20 mouse cellular contexts compared by ENCODE assay signal in genomic region chr10:77471512-77471911, GRCm38 (mm10). TPM values are rescaled to one million over a fixed set of nuclear protein-coding genes. Genes with fewer than 3 reads are reported as not detected.
DNase-seq lines count a peak whose midpoint lies in the region; ATAC-seq and TF ChIP-seq lines count a peak whose summit lies in the region.
"Had no signal": no experiment of that assay in that cellular context is flagged by ENCODE, and none has a peak within 500 bp of the region (broad histone marks: within the 10 kb centered on the region; RNA-seq: fewer than 3 reads in every experiment).

No protein-coding gene starts in this region.

- no peak for TF ChIP-seq POLR2A in lung, adult 2 months (IDR thresholded peaks at IDR 0.05; ENCODE audit: borderline replicate concordance, extremely low read depth, low read depth, low read length)

- H3K4me1 ChIP-seq in lung, embryonic 16.5 days (replicated peaks; ENCODE audit: control insufficient read depth, insufficient read depth, low read length) = peaks cover 4% of the 10 kb centered on the region; the same call in 1 of the 2 replicates
- H3K4me1 ChIP-seq in lung, adult 2 months (ENCODE audit: control insufficient read depth, insufficient read depth, low read length) = peaks cover 5% of the 10 kb centered on the region
- 0 out of 2 replicates have a peak, but pooled peaks cover 3% of the 10 kb centered on the region for H3K4me1 ChIP-seq in stomach, postnatal 0 days (replicated peaks; ENCODE audit: control insufficient read depth, insufficient read depth)
- no peaks in the 10 kb centered on the region for H3K4me1 ChIP-seq in forebrain, embryonic 15.5 days
- H3K4me1 ChIP-seq: embryonic facial prominence, embryonic 13.5 days; forebrain, embryonic 12.5 days; hindbrain, embryonic 13.5 days had no signal

- no peak overlapping the region for H3K9ac ChIP-seq in lung, embryonic 16.5 days (ENCODE audit: low read length)
- no peak overlapping the region for H3K9ac ChIP-seq in stomach, postnatal 0 days (ENCODE audit: low read length)
- H3K9ac ChIP-seq in forebrain, embryonic 15.5 days (replicated peaks) = no peak overlapping the region
- H3K9ac ChIP-seq: embryonic facial prominence, embryonic 13.5 days; forebrain, embryonic 12.5 days; hindbrain, embryonic 13.5 days had no signal

- peak overlapping the region; percentile 20; the same call in 1 of the 2 replicates for H3K27ac ChIP-seq in gastrocnemius, adult 2 months
- no peak overlapping the region for H3K27ac ChIP-seq in lung, embryonic 16.5 days (ENCODE audit: low read length)
- 0 out of 2 replicates have a peak overlapping the region, but pooled peaks have one; percentile 35 for H3K27ac ChIP-seq in stomach, postnatal 0 days (replicated peaks)
- H3K27ac ChIP-seq in forebrain, embryonic 15.5 days (replicated peaks) = no peak overlapping the region
- H3K27ac ChIP-seq: embryonic facial prominence, embryonic 10.5 days; embryonic facial prominence, embryonic 13.5 days; forebrain, embryonic 12.5 days; hindbrain, embryonic 10.5 days; hindbrain, embryonic 13.5 days had no signal

- no peak overlapping the region for H3K4me2 ChIP-seq in lung, embryonic 16.5 days (ENCODE audit: low read depth, low read length)
- no peak overlapping the region for H3K4me2 ChIP-seq in stomach, postnatal 0 days (replicated peaks; ENCODE audit: low read depth)
- H3K4me2 ChIP-seq in forebrain, embryonic 15.5 days (replicated peaks) = no peak overlapping the region
- H3K4me2 ChIP-seq: embryonic facial prominence, embryonic 13.5 days; forebrain, embryonic 12.5 days; heart, embryonic 11.5 days; hindbrain, embryonic 13.5 days had no signal

- no peaks in the 10 kb centered on the region for H3K36me3 ChIP-seq in lung, embryonic 16.5 days (ENCODE audit: control insufficient read depth, insufficient read depth, low read length)
- no peaks in the 10 kb centered on the region for H3K36me3 ChIP-seq in stomach, postnatal 0 days (ENCODE audit: control insufficient read depth, insufficient read depth, low read length)
- no peaks in the 10 kb centered on the region for H3K36me3 ChIP-seq in forebrain, embryonic 15.5 days
- H3K36me3 ChIP-seq: embryonic facial prominence, embryonic 10.5 days; embryonic facial prominence, embryonic 13.5 days; forebrain, embryonic 12.5 days; hindbrain, embryonic 10.5 days; hindbrain, embryonic 13.5 days had no signal

- no peaks in the 10 kb centered on the region for H3K9me3 ChIP-seq in lung, embryonic 16.5 days (ENCODE audit: control insufficient read depth, low read length)
- no peaks in the 10 kb centered on the region for H3K9me3 ChIP-seq in stomach, postnatal 0 days (ENCODE audit: control insufficient read depth, low read length)
- H3K9me3 ChIP-seq in forebrain, embryonic 15.5 days = no peaks in the 10 kb centered on the region
- H3K9me3 ChIP-seq: embryonic facial prominence, embryonic 10.5 days; embryonic facial prominence, embryonic 13.5 days; forebrain, embryonic 12.5 days; hindbrain, embryonic 10.5 days; hindbrain, embryonic 13.5 days had no signal

- WGBS in lung, embryonic 16.5 days = 36% methylated on average over 7 of the region's 7 CpGs
- 41% methylated on average over 7 of the region's 7 CpGs for WGBS in lung, adult 2 months
- WGBS in stomach, postnatal 0 days = 24% methylated on average over 7 of the region's 7 CpGs
- 92% methylated on average over 7 of the region's 7 CpGs for WGBS in forebrain, embryonic 15.5 days

- H3K27me3 ChIP-seq in lung, embryonic 16.5 days (ENCODE audit: control insufficient read depth, insufficient read depth, low read depth, low read length) = no peaks in the 10 kb centered on the region
- no peaks in the 10 kb centered on the region for H3K27me3 ChIP-seq in stomach, postnatal 0 days (ENCODE audit: control insufficient read depth, insufficient read depth, low read length)
- no peaks in the 10 kb centered on the region for H3K27me3 ChIP-seq in forebrain, embryonic 15.5 days
- H3K27me3 ChIP-seq: embryonic facial prominence, embryonic 13.5 days; forebrain, embryonic 12.5 days; hindbrain, embryonic 13.5 days had no signal

- TF ChIP-seq EP300 in stomach, postnatal 0 days (optimal IDR thresholded peaks at IDR 0.05) = no peak

- no peak overlapping the region for H3K4me3 ChIP-seq in gastrocnemius, adult 2 months
- H3K4me3 ChIP-seq in lung, embryonic 16.5 days (ENCODE audit: low read length) = no peak overlapping the region
- H3K4me3 ChIP-seq in lung, adult 2 months (replicated peaks; ENCODE audit: extremely low read depth, low read depth, low read length) = no peak overlapping the region
- no peak overlapping the region for H3K4me3 ChIP-seq in stomach, postnatal 0 days (ENCODE audit: low read depth, low read length)
- no peak overlapping the region for H3K4me3 ChIP-seq in forebrain, embryonic 15.5 days
- H3K4me3 ChIP-seq: embryonic facial prominence, embryonic 10.5 days; embryonic facial prominence, embryonic 13.5 days; erythroblast, embryonic 14.5 days; forebrain, embryonic 12.5 days; hindbrain, embryonic 10.5 days; hindbrain, embryonic 13.5 days had no signal

- intact Hi-C loops in gastrocnemius, adult 2 months (cut with DNase I) = no loop called here

- no peak for DNase-seq in gastrocnemius, adult 2 months
- DNase-seq in gastrocnemius, adult 18-20 months (ENCODE audit: low spot score) = no peak
- DNase-seq in lung, adult 2 months = no peak
- DNase-seq in lung, postnatal 25 days (ENCODE audit: low spot score) = peak; percentile 16
- DNase-seq in stomach, postnatal 0 days (ENCODE audit: low spot score) = no peak
- DNase-seq: adrenal gland, adult 8-10 months; adrenal gland, postnatal 25 days; embryo, embryonic 11 days had no signal

- ATAC-seq in lung, embryonic 16.5 days (ENCODE audit: low read depth) = 0 out of 2 replicates have a peak, but pooled peaks have one; percentile 18
- peak; percentile 58; the same call in 1 of the 2 replicates for ATAC-seq in stomach, postnatal 0 days (ENCODE audit: low FRiP score, low TSS enrichment)
- ATAC-seq in forebrain, embryonic 15.5 days (replicated peaks) = no peak
- ATAC-seq: activated CD4-positive, CD25-positive, alpha-beta regulatory T cell, adult 4 months; forebrain, embryonic 16.5 days; hindbrain, embryonic 16.5 days had no signal

- no peak for TF ChIP-seq CTCF in gastrocnemius, adult 2 months (IDR thresholded peaks at IDR 0.05)
- TF ChIP-seq CTCF in lung, adult 2 months (IDR thresholded peaks at IDR 0.05; ENCODE audit: insufficient read depth, low read length) = no peak
- TF ChIP-seq CTCF in stomach, postnatal 0 days (IDR thresholded peaks at IDR 0.05; ENCODE audit: low read depth) = no peak

RNA-seq across cellular contexts. Expression of gene Fam207a, which starts 44.1 kb away (rescaled TPM):
- total RNA-seq in gastrocnemius, adult 2 months (2021) = 1 to 10 TPM; 5.4 to 8.4 TPM
- total RNA-seq in gastrocnemius, adult 18-20 months (2021) = 1 to 10 TPM; 6.9 to 8.7 TPM
- 30.9 and 32.0 TPM in 2 replicates for polyA plus RNA-seq in lung, embryonic 16.5 days (2015; fragmentation: Nextera tagmentation; extraction: Ambion mirVana)
- polyA plus RNA-seq in lung, adult 2 months (2012; rRNA removed) = 24.6 and 24.7 TPM in 2 replicates
- 25.2 and 28.8 TPM in 2 replicates for polyA plus RNA-seq in stomach, postnatal 0 days (2015; fragmentation: Nextera tagmentation; extraction: Ambion mirVana)
- 43.0 and 44.2 TPM in 2 replicates for polyA plus RNA-seq in forebrain, embryonic 15.5 days (2015; fragmentation: Nextera tagmentation; extraction: Ambion mirVana)

RNA-seq across cellular contexts. Expression of gene Adarb1, which starts 53.4 kb away (rescaled TPM):
- total RNA-seq in gastrocnemius, adult 2 months (2021) = 1 to 10 TPM; 6.6 to 8.9 TPM
- total RNA-seq in gastrocnemius, adult 18-20 months (2021) = 1 to 10 TPM; 5.5 to 5.8 TPM
- polyA plus RNA-seq in lung, embryonic 16.5 days (2015; fragmentation: Nextera tagmentation; extraction: Ambion mirVana) = 34.1 and 36.6 TPM in 2 replicates
- polyA plus RNA-seq in lung, adult 2 months (2012; rRNA removed) = 29.9 and 35.0 TPM in 2 replicates
- 5.6 and 6.9 TPM in 2 replicates for polyA plus RNA-seq in stomach, postnatal 0 days (2015; fragmentation: Nextera tagmentation; extraction: Ambion mirVana)
- polyA plus RNA-seq in forebrain, embryonic 15.5 days (2015; fragmentation: Nextera tagmentation; extraction: Ambion mirVana) = 11.9 and 12.6 TPM in 2 replicates
- polyA plus RNA-seq: erythroblast, embryonic 14.5 days had no signal

RNA-seq across cellular contexts. Expression of gene Itgb2, which starts 58.5 kb away (rescaled TPM):
- 1 to 10 TPM in 1 of 2 experiments, under 1 TPM in 1; 0.92 to 1.8 TPM for total RNA-seq in gastrocnemius, adult 2 months (2021)
- total RNA-seq in gastrocnemius, adult 18-20 months (2021) = 1 to 10 TPM; 1.4 to 1.7 TPM
- 5.3 and 7.5 TPM in 2 replicates for polyA plus RNA-seq in lung, embryonic 16.5 days (2015; fragmentation: Nextera tagmentation; extraction: Ambion mirVana)
- 69.9 and 91.7 TPM in 2 replicates for polyA plus RNA-seq in lung, adult 2 months (2012; rRNA removed)
- polyA plus RNA-seq in stomach, postnatal 0 days (2015; fragmentation: Nextera tagmentation; extraction: Ambion mirVana) = 1.3 TPM in 2 replicates
- polyA plus RNA-seq in forebrain, embryonic 15.5 days (2015; fragmentation: Nextera tagmentation; extraction: Ambion mirVana) = 0.65 and 0.87 TPM in 2 replicates

Comparison
In these comparisons a context has a peak if more than half of its experiments do, and no peak if none do; other contexts are left out.
1. H3K27ac ChIP-seq: peak in gastrocnemius, adult 2 months (single experiment) and stomach, postnatal 0 days (single experiment); none in lung, embryonic 16.5 days (single experiment) and forebrain, embryonic 15.5 days (single experiment).